Mouse (Mus musculus) layer of hippocampus, postnatal 36 days (tissue): ENCODE measurements at regions not wholly inside any gene's neighbourhood (a gene's known extent, or its start where the extent isn't known, plus 50 kb on each side); places are given as distances from the start of the nearest gene placed in this dataset.
A peak's percentile ranks its signal among the peaks of the same experiment; 100 is the strongest.

ENCODE experiments used
- DNase-seq, 2 experiments: peaks; one replicate each; pipeline ENCODE4 v3.0.0; 2022

DNA sequence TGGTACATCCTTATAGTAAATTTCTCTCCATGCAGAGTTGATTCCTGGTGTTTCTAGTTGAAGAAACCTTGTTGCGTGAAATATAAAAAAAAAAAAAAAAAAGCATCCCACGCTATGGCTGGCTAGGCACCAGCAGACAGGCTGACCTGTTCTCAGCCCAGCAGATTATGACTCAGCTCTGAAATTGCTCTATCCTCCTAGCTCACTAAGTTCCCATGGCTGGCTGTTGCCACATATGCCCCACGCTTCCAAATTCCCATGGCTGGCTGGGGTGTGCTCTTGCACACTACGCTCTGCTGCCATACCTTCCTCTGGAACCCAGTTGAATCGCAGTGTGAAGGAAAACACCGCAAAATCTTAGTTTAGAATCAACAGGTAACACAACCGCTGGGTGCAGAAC, 270.1 kb downstream of the Mid1ip1 start:
- no peak for DNase-seq

DNA sequence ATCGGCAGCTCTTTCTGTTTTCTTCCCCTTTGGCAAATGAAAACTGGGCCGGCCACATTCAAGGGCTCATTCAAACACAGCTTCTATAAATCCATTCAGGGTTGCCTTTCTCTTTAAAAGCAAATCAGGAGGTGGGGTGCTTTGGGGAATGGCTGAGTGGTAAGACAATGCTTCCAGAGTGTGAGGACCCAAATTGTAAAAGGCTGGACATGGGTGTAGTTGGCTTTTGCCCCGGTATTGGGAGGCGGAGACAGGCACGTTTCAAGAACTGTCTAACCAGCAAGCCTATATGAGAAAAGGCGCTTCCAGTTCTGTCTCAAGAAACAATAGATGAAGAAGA, 277.0 kb downstream of the Mid1ip1 start:
- no peak for DNase-seq

DNA sequence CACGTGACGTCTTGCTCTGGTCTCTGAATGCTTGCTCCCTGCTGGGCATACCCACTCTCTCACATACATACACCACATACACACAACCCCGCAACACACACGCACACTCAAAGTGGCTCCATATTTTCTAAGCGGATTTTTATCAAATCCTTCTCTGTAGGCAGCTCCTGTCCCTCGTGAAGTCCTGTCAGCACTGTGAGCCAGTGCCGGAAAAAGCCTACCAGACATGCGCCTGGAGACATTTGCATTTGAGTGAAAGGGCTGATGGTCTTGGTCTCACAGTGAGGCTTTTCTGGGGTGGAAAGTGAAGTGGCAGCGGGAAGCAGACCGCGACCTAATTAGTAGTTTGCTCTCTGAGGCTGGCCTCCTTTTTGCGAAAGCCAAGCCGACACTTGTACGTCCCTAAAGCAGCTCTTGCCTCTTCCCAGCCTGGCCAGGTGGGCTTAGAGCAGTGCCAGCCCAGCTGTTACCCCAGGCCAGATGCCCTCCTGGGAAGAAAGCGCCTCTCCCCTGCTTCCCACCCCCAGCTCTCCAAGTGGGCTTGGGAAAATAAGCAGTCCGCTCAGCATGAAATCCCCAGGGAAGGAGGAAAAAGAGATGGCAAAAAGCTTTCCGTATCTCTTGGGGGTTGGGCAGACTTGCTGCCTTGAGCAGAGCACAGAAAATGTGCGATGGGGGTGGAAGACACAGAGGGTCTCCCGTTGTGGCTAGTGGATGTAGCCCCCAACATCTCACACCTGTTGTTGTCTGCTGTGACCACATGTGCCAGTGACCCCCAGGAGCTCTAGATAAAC, 277.6 kb downstream of the Mid1ip1 start:
- DNase-seq: peak; percentile 32 to 37

DNA sequence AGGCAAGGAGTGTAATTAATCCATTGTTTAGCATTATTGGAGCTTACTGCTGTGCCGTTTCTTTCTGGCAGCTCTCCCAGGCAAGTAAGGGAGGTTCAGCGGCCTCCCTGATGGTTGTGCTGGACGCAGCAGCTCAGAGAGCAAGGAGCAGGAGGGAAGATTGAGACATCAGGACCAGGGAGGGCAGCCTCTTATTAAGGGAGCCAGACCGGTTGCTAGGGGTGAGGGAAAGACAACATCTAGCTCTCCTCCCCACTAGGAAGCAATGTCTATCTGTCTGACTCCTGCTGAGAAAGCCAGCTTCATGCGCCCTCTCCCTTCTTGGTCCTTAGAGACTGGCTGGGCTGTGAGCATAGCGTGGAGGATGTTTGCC, 278.2 kb downstream of the Mid1ip1 start:
- no peak for DNase-seq

DNA sequence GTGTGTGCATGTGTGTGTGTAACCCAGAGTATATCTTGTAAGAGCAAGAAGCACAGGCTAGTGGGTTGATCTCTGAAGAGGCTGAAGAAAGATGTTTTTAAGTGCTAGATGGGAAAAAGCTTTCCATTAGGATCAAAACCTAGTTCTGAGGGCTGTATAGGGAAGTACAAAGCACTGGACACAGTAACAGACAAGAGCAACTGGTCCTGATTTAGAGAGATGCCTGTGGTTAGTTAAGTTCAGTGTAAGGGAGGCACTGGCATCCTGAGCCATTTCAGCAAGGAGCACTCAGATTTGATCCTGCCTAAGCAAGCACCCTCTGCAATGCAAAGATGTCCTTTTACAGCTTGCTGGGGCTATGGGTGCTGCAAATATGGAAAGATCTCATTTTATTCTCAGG, 280.1 kb downstream of the Mid1ip1 start:
- no peak for DNase-seq

DNA sequence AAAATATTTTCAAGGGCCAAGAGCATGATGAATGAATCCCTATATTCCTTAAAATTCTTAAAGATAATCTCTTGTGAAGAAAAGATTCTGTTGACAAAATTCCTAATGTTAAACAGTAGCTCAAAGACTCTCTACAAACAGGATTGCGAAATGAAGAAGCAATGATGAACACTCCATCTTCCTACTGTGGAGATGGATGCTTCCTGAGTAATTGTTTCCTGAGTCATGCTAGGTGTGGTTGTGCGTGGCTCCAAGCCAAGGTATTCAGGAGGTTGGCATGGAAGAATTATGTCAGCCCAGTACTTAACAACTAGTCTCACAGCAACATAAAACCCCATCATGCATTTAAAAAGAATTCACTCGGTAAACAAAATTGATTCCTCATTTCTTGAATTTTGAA, 286.4 kb downstream of the Mid1ip1 start:
- no peak for DNase-seq

DNA sequence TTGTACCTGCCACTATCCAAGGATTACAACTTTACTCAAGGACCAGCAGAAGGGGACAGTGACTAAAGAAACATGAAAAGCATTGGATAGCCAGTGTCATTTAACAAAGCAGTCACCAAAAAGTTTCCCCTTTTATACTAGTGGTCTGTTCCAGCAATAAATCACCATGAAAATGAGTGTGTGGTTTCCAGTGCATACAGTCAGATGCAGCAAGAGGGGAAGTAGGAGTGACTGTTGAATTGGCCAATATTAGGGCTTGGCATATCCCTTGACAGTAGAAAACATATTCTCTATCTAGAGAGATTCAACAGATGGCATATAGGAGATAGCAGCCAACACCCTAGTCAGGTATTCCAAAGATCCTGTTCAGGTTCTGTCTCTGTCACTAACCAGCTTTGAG, 259.8 kb upstream of the H2al1a start:
- no peak for DNase-seq

DNA sequence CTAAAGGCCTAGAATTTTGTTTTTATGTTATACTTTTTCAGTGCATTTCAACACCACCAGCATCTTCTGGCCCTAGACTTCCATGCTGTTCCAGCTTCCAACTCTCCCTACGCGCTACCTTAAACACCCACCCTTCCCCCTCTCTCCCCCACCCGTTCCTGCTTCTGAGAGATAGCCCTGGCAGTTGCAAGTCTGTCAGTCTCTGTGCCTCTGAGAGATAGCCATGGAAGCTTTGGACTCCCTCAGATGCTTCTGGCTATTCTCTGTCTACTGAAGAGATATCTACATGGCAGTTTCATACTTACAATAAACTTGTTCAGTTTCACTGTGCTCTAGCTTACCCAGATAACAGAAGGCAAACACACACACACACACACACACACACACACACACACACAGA, 252.3 kb upstream of the H2al1a start:
- no peak for DNase-seq

DNA sequence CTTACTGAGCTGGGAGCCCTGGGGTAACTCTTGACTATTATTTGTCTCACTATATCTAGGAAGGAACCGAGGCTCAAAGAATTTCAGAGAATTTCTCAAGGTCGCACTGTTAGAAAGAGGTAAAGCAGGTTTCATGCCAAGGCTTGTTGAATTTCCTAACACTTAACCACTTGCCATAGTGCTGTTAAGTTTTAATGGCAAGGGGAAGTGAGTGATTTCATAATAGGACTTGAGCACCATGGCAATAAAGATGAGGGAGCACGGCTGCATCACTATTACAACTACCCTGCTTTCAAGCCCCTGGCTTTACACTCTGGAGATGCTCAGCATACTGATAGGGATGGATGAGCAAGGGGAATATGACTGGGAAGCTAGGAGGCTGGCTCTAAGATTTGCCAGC, 216.9 kb upstream of the H2al1a start:
- DNase-seq: no peak

DNA sequence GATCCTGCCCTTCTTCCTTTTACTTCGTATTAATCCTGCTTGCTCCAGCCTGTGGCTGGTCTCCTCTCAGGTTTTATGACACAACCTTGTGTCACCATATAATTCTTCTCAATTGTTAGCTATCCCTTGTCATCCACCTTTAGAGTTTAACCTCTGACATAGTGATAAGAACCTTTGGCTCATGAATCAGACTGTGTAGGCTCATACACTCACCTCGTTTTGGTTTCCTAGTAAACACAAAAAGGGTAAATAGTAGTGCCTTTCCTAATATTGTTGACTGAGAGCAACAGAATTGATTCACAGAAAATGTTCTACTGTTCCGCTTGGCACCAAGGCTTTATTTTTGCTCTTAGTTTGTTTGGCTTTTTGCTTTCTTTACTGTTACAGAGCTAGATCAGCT, 216.2 kb upstream of the H2al1a start:
- no peak for DNase-seq

DNA sequence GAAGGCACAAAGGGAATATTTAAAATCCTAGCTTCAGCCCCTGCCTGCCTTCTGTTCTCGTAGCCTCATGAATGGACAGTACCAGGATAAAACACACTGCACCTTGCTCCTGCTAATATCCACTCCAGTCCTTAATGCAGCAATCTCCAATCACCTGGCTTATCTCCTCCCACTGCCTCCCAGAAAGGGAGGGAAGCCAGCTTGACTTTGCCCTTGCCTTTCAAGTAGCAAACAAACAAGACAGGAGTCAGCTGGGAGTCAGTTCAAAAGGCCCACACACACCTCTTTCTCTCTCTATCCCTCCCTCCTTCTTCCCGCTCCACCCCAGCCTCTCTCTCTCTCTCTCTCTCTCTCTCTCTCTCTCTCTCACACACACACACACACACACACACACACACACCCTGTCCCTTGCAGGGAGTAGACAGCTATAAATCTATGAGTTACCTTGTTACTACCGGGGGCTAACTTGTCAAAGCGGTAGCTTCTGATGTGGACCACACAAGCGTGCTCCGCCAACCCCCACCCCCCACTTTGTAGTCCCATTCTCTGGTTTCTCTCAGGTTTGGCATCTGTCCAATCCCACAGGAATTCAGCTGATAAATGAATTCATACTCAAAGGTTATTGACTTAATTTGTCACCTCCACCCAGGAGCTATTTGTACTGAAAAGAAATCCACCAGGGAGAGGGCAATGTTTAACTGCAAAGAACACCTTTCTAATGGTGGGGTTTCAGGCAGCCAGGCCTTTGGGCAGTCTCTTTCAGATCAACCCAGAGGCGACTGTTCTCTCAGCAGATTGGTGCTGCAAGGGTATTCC, 212.6 kb upstream of the H2al1a start:
- DNase-seq: no peak

DNA sequence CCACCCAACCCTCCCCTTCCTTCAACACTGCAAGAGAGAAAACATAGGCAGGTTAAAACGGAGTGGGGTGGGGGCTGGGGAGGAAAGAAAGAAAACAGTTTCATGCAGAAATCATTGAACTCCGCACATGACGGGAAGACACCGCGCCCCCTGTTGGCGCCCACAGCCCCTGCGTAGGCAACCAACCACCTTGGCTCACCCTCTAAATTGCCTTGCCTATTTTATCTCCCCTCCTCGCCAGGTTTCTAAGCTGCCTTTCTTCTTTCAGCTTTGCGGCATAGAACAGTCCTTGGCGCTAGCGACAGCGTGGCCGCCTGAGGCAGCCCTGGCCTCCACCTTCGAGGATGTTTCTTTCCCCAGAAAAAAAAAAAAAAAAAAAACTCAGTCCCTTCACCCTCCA, 211.1 kb upstream of the H2al1a start:
- peak; percentile 12 to 21 for DNase-seq

DNA sequence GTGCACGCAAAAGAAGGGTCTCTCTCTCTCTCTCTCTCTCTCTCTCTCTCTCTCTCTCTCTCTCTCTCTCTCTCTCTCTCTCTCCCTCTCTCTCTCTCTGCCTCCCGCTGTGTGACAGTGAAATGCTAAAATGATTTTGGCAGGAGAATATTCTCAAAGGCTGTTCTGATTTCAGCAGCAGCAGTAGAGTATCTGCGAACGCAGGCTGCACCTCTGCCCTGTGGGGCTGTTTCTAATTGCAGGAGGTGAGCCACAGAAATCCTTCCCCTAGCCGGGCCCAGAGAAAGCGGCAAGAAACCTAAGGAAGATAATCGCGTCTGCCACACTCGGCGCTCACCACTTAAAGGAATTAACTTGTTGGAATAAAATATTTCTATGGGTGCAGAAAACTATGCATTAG, 210.6 kb upstream of the H2al1a start:
- no peak for DNase-seq

DNA sequence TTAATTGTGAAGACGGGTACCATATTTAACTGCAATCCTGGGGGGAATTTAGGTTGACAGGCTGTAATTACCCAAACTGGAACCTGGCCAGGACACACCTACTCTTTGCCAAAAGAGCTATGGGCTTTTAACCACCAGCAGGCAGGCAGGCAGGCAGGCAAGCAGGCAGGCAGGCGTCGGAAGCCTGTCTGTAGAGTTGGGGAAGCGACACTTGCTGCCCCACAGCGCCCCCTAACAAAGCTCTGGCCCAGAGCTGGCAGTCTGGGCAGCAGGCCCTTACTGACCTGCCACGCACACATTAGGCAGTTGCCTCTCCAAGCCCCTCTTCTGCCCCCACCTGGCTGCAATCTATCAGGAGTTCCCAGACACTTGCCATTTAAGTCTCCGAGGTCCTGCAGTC, 208.6 kb upstream of the H2al1a start:
- DNase-seq: peak in 1 of 2 experiments; percentile 23

DNA sequence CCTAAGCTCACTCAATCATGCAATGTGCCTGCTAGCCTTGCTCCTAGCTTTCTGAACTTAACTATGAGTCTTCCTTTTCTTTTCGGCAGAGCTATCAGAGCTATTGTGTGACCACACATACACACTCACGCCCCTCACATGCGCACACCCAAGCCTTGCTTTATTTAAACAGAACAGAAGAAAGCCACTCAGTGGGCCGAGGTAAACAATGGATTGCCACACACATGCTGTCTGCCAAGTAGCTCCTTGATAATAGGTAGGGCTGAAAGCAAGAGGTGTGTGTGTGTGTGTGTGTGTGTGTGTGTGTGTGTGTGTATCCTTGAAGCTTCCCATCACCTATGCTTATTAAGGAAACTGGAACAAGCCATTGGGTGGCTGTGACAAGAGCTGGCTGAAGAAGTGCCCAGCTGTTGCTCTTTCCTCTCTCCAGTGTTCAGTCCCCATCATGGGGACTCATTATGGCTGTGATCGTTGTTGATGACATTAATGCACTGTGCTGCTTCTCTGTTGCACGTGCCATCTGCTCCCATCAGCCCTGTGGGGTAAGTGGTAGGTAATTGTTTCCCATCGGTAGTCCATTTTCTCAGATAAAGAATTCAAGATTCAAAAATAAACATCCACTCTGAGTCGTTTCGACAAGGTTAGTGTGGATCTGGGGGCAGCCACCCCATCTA, 201.3 kb upstream of the H2al1a start:
- DNase-seq: no peak

DNA sequence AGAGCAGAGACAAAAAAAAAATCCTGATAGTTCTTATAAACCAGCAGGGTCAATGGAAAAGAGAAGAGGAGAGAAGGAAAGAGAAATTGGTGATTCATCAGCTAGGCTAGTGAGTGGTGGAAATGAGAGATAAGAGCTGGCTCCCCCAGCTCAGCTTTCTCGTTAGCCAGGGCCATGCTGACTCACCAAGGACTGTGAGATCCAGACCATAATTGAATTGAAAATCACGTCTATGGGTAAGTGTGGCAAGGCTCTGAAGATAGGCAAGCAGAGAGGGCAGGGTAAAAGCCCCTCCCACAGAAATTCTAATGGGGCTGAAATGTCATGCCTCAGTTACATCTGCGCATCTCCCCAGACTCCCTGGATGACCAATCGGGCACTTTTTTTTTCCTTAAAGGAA, 200.7 kb upstream of the H2al1a start:
- DNase-seq: no peak

DNA sequence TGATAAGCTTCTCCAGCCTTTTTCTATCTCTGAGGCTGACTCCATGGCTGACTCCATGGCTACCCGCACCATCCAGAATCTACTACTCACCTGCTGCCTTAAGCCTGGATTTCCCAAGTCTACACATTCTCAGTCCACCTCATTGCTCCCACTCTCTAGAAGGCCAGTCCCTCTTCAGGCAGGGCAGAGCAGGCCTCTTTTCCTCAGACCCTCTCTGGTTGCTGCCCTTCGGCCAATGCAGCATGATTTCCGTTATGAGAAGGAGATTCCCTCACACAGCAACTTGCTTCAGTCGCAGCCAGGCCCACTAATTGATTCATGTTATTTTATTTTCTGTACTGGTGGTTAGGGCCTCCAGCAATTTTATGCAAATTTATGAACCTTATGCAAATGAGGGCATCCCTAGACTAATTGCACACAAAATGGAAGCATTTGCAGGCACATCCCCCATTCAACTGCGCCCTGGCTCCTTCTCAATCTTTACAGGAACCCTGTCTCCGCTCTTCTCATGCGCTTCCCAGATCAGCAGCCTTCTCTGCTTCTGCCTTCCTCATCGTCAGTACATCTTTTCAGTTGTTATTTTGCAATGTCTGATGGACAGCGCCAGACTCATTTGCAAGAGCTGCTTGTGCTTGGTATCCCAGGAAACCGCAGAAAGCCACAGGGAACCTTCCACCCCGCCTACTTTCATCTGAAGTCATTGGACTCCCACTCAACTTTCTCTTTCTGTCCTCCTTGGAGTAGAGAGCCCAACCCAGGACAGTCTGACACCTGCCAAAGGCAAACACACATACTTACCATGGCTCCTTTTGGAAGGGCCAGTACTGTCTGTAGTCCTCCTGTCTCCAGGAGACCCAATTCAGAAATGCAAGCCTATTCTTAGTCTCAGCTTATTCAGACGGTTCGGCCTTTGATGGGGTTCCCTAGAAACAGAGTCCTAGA, 199.6 kb upstream of the H2al1a start:
- DNase-seq: peak in 1 of 2 experiments; percentile 13

DNA sequence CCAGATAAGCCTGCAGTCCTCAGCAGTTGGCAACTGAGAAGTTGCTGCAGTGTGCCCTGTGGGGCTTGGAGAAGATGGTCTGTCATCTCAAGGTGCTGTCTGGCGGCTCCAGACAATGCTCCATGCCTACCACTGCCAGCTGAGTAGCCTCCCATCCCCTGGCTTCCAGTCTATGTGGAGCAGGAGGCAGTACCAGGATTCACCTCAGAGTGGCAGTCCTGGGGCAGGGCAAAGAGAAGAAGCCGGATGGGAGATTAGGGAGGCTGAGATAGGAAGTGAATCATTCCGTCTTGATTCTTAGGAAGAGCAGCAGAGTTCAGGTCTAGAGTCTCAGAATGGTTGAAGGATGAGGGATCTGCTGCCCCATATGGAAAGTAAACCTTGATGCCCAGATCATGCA, 198.1 kb upstream of the H2al1a start:
- DNase-seq: no peak

DNA sequence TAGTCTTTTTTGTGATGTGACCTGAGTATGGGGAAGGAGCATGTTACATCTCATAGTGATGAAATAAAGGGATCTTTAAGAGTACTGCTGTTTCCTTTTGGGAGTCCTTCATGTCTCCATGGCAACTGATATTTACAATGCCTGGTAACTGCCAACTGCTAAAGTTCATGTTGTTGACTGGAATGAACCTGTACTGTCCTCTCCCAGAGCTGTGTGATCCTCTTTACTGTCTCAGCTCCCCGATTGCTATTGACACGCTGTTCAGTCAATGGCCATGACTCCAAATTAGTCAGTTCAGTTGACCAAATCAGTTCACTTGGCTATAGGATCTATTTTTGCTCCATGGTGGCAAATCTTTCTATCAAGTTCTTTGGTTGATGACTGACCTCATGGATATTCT, 167.8 kb upstream of the H2al1a start:
- no peak for DNase-seq

DNA sequence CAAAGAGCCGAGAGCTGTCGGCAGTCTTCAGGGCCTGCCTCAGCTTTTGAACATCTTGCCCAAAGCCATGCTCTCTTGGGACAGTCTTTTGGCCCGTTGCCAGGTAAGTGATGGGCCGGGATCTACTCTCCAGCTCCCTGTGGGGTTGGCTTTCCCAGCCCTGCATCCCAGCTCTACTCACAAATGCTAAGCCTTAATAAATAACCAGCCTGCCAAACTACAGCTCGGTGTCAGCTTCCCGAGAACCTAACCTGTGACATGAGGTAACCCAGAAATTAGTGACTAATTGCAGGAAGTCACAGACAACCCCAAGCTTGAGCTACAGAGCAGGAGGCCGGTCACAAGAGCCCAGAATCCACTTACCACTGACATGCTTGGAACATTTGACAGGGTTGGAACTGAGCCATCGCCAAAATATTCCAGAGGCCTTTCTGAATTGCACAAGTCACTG, 159.1 kb upstream of the H2al1a start:
- DNase-seq: no peak

DNA sequence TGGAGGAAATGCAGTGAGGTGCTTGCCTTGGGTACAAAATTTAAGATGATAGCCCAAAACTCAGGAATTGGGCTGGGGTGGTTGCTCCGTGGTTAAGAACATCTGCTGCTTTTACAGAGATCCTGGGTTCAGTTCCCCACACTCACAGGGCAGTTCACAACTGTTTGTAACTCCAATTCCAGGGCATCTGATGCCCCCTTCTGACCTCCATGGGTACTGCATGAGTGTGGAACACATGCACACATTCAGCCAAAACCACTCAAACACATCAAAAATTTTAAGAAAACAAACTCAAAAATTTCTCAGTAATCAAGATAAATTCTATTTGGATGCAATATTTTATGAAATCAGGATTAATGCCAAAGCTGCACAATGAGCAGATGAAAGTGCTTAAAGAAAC, 157.8 kb upstream of the H2al1a start:
- no peak for DNase-seq

DNA sequence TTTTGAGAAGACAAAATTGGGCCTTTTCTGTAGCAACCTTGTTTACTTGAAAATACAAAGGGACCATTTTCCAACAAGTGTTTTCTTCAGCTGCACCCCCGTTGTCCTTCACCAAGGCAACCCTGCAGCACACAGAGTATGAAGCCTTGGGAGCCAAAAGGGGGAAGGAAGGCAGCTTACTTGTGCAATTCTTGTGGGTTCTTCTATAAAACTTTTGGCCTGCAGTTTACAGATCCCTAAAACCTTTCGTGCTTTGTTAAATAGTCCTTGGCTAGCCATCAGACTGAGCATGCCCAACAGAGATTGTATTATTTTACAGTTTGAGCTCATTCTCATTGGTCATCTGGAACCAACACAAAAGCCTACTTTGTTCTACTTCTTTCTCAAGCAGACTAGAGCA, 140.6 kb upstream of the H2al1a start:
- DNase-seq: peak in 1 of 2 experiments; percentile 14
